In the genomic region with DNA sequence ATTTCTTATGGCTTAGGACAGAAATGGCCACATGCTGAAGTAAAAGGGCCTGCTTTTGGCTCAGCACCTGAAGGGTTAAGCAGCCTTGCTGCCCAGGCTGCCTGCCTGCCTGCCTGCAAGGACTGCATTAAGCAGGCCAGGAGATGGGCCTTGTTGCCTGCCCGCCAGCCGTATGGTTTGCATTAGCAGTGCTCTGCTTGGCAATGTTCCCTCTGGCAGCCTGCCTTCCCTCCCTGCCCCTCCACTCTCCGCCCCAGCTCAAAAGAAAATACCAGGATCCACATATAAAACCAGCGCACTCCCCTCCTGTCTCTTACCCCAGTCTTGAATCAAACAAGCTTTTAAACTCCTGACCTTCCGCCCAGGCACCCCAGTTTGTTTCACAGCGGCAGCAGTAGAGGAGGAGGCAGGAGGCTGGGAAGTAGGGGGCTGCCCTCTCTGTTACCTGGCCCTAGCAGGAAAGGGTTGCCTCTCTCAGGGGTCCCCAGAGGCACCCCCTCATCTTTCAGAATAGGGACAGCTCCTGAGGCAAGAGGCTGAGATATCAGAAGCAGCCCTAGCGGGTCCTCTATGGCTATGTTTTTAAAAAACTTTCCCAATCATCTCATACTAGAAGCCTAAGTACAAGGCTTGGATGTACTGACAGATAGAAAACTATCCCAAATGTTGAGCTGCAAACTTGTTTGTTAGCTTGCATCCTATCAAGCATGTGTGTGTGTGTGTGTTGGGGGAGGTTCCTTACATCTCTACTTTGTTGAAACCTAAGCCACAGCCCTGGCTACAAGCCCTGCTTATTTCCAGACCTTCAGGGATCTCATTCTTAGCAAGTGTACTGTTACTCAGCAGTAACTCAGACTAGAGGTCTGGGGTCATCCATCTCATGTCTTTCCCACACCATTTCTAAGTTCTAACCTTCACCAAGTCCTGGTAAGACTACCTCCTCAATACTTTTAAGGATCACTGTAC, we compare ENCODE assay signal across 8 mouse cellular contexts.
DNase-seq lines count a peak whose midpoint lies in the region; ATAC-seq lines count a peak whose summit lies in the region.

No protein-coding gene starts in this region.

- no peaks in the 10 kb centered on the region for H3K9me3 ChIP-seq in embryonic facial prominence, embryonic 12.5 days
- no peaks in the 10 kb centered on the region for H3K9me3 ChIP-seq in intestine, embryonic 16.5 days (ENCODE audit: control insufficient read depth, low read length)

- ATAC-seq in embryonic facial prominence, embryonic 12.5 days (ENCODE audit: insufficient number of reproducible peaks, insufficient read depth, low FRiP score, low TSS enrichment), result peak; percentile 94
- ATAC-seq in intestine, embryonic 16.5 days, result peak; percentile 87
- no peak for ATAC-seq in erythroblast, adult 5-6 weeks (replicated peaks; ENCODE audit: low FRiP score, poor library complexity, severe bottlenecking)

- peak; percentile 84 for DNase-seq in adrenal gland, postnatal 25 days
- peak; percentile 95 for DNase-seq in heart, adult 11 months
- DNase-seq in left cerebral cortex, adult 8-10 months (ENCODE audit: low spot score in 2 of 2), result peak; percentile 52 to 67
- peak; percentile 85 to 90 for DNase-seq in lung, postnatal 4 days
- peak; percentile 85 for DNase-seq in right cerebral cortex, postnatal 4 days

- H3K4me2 ChIP-seq in embryonic facial prominence, embryonic 12.5 days (replicated peaks), result peak overlapping the region; percentile 40
- H3K4me2 ChIP-seq in intestine, embryonic 16.5 days (ENCODE audit: low read depth, low read length), result 0 out of 2 replicates have a peak overlapping the region, but pooled peaks have one; percentile 10

- H3K36me3 ChIP-seq in embryonic facial prominence, embryonic 12.5 days, result no peaks in the 10 kb centered on the region
- H3K36me3 ChIP-seq in intestine, embryonic 16.5 days (ENCODE audit: control insufficient read depth, insufficient read depth, low read length), result no peaks in the 10 kb centered on the region

- no peak overlapping the region for H3K4me3 ChIP-seq in embryonic facial prominence, embryonic 12.5 days
- H3K4me3 ChIP-seq in intestine, embryonic 16.5 days (ENCODE audit: low read length), result no peak overlapping the region

- no peak overlapping the region for H3K9ac ChIP-seq in embryonic facial prominence, embryonic 12.5 days
- no peak overlapping the region for H3K9ac ChIP-seq in intestine, embryonic 16.5 days (ENCODE audit: low read depth, low read length)

- peak overlapping the region; percentile 96 for H3K27ac ChIP-seq in embryonic facial prominence, embryonic 12.5 days
- H3K27ac ChIP-seq in intestine, embryonic 16.5 days (ENCODE audit: low read length), result peak overlapping the region; percentile 79

- H3K27me3 ChIP-seq in embryonic facial prominence, embryonic 12.5 days, result no peaks in the 10 kb centered on the region
- no peaks in the 10 kb centered on the region for H3K27me3 ChIP-seq in intestine, embryonic 16.5 days (replicated peaks; ENCODE audit: control insufficient read depth, insufficient read depth, low read length)

- WGBS in embryonic facial prominence, embryonic 12.5 days, result 18% methylated on average over 7 of the region's 7 CpGs
- WGBS in intestine, embryonic 16.5 days, result 41% methylated on average over 7 of the region's 7 CpGs

- peaks cover 68% of the 10 kb centered on the region for H3K4me1 ChIP-seq in embryonic facial prominence, embryonic 12.5 days
- H3K4me1 ChIP-seq in intestine, embryonic 16.5 days (ENCODE audit: control insufficient read depth, insufficient read depth, low read length), result peaks cover 19% of the 10 kb centered on the region
